Mouse (Mus musculus) monocyte, adult 59 days (primary cell): ENCODE results near the gene Chml. TPM values are rescaled to one million over a fixed set of nuclear protein-coding genes. Genes with fewer than 3 reads are reported as not detected.

ENCODE experiments used
- total RNA-seq, 2 experiments: library from RNA; stranded (reverse); gene quantifications; one replicate each; pipeline ENCODE4 v1.2.4; 2023

The Chml gene
- total RNA-seq = 10 to 100 TPM in 1 of 2 experiments, 1 to 10 TPM in 1; 9.6 to 11.8 TPM

GRCm38 (mm10) chr1:175692246-175692996 lies at the start of gene Chml, which contains the start of gene Opn3:
TSS of gene Chml (minus strand) at chr1:175692901.
TSS of gene Opn3 (minus strand) at chr1:175692776.

DNA sequence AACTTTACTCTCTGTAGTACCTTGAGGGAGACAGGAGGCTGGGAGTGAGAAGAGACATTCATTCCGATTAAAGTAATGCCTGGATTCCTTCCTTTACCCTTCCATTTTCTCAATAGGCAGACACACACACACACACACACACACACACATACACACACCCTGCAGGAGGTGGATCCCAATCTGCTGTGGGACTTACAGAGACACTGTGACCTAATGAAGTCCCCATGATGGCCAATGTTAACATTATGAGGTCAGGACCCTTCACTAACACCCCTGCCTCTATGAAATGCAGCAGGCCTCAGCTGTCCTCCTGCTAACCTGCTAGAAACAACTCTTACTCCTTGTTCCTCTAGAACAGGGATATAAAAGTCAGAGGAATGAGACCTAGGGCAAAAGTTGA lies 5.6 kb upstream of the Chml start, which contains the start of gene Wdr64:
TSS of gene Wdr64 (plus strand) at position 301 of the 400 bp plus-strand sequence.

Other genes with a start within 250 kb of the Chml start
- not detected for gene Rgs7, start 200.4 kb downstream of the Chml start, total RNA-seq
- 10 to 100 TPM; 21.7 to 22.1 TPM for gene Kmo, start 72.5 kb downstream of the Chml start, total RNA-seq
- 10 to 100 TPM; 27.4 to 37.6 TPM for gene Fh1, start 67.3 kb downstream of the Chml start, total RNA-seq
- 1 to 10 TPM; 1.6 to 4.8 TPM for gene Opn3, start 125 bp downstream of the Chml start, total RNA-seq
- not detected for gene Wdr64, start 5.7 kb upstream of the Chml start, total RNA-seq
- gene Exo1, start 187.7 kb upstream of the Chml start, total RNA-seq = 1 to 10 TPM in 1 of 2 experiments, under 1 TPM in 1; 0.94 to 1.5 TPM
- gene Gm38100, start 227.4 kb upstream of the Chml start, total RNA-seq = not detected